Mouse (Mus musculus): Measurements from ENCODE around the gene Slc8a1. TPM values are rescaled to one million over a fixed set of nuclear protein-coding genes. Genes with fewer than 3 reads are reported as not detected.

The Slc8a1 gene
- polyA plus RNA-seq, 1 experiment from 2014 or later = 8.1 TPM

DNA sequence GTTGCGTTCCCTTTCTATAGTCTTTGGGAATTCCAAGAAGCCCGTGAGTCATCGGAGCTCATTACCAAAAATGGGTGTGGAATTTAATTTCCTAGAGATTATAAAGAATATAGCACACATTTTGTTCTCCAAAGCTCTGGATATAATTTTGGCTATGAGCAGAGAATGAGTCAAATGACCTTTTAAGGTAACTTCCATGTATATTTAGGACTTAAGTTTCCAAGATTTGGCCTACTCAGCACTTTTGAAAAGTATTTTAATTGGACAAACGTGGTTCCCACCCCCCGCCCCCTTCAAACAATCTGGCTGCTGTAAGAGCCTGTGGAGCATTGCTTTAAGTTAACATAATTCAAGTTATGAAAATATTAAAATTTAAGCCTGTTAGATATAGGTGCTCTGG is 151.4 kb downstream of the Slc8a1 start:
- H3K9ac ChIP-seq = no peak overlapping the region
- H3K4me3 ChIP-seq (ENCODE audit: low read depth, low read length) = no peak overlapping the region
- H3K4me2 ChIP-seq = no peak overlapping the region
- H3K36me3 ChIP-seq (ENCODE audit: insufficient read depth) = no peaks in the 10 kb centered on the region
- ATAC-seq (ENCODE audit: insufficient read depth) = no peak
- no peak for DNase-seq
- no peak overlapping the region for H3K27ac ChIP-seq (ENCODE audit: low read depth)
- no peak for TF ChIP-seq CTCF (IDR thresholded peaks at IDR 0.05; ENCODE audit: low read depth)
- H3K4me1 ChIP-seq (ENCODE audit: insufficient read depth) = no peaks in the 10 kb centered on the region
- no peaks in the 10 kb centered on the region for H3K27me3 ChIP-seq (ENCODE audit: insufficient read depth, low read length)
- 84% methylated on average over 5 of the region's 5 CpGs for WGBS
- no peaks in the 10 kb centered on the region for H3K9me3 ChIP-seq (ENCODE audit: low read depth, low read length)

DNA sequence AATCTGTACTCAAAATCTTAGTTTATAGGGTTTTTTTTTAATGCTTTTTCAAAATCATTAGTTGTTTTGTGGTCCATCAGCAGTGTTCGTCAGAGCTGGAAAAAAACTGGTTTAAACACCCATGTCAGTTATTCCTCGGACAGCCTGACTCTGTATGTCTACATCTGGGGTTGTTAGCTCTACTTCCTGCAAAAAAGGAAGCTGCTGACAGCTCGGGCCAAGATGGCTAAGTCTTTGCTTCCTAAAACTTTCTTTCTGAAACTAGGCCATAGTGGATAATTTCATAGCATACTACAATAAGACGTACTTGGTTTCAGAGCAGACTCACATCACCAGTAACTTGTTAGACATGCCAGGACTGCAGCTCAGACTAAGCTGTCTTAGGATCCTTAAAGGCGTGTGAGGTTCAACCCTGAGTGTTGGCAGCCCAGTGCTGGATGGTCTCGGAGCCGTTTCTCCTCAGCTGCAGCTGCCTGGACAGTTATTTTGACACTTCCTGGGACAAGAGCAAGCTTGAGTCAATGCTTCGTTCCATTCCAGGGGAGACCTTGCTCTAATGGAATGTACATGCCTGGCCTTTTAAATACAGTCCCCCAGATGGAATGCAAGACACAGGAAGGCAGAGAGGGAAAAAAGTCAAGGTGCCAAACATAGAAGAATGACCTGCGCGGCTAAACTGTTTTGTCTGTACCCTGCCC is 158.3 kb downstream of the Slc8a1 start:
- Histone ChIP-seq H3K36me3 (ENCODE audit: insufficient read depth) (no peaks in the 10 kb centered on the region), H3K4me2 (no peak overlapping the region), H3K4me1 (ENCODE audit: insufficient read depth) (peaks cover 5% of the 10 kb centered on the region; the same call in 1 of the 2 replicates), H3K27me3 (ENCODE audit: insufficient read depth, low read length) (no peaks in the 10 kb centered on the region), H3K4me3 (ENCODE audit: low read depth, low read length) (no peak overlapping the region), H3K9me3 (ENCODE audit: low read depth, low read length) (no peaks in the 10 kb centered on the region), H3K27ac (ENCODE audit: low read depth) (peak overlapping the region; percentile 58), H3K9ac (no peak overlapping the region)
- peak; percentile 63 for DNase-seq
- peak; percentile 63; the same call in 1 of the 2 replicates for ATAC-seq (ENCODE audit: insufficient read depth)
- 31% methylated on average over 10 of the region's 10 CpGs for WGBS
- no peak for TF ChIP-seq CTCF (IDR thresholded peaks at IDR 0.05; ENCODE audit: low read depth)

DNA sequence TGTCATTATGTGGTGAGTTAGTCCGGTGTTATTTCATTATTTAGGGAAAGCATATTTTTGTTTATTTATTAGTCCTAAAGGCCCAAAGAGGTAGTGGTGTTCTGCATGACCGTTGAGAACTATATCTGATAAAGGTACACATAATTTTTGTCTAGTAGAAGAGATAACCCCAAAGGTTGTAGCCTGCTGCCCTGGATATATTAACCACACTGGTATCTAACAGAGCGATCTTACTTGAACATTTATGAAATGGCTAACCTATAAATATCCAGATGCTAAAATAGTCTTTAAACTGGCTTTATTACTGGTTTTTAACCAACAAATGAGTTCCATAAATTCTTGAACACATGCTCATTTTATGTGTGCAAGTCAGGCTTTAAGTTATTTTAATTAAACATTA is 161.3 kb downstream of the Slc8a1 start:
- Histone ChIP-seq H3K27ac (ENCODE audit: low read depth) (no peak overlapping the region), H3K4me2 (no peak overlapping the region), H3K4me3 (ENCODE audit: low read depth, low read length) (no peak overlapping the region), H3K36me3 (ENCODE audit: insufficient read depth) (no peaks in the 10 kb centered on the region), H3K27me3 (ENCODE audit: insufficient read depth, low read length) (no peaks in the 10 kb centered on the region), H3K9ac (no peak overlapping the region), H3K9me3 (ENCODE audit: low read depth, low read length) (no peaks in the 10 kb centered on the region), H3K4me1 (ENCODE audit: insufficient read depth) (peaks cover 5% of the 10 kb centered on the region; the same call in 1 of the 2 replicates)
- TF ChIP-seq CTCF (IDR thresholded peaks at IDR 0.05; ENCODE audit: low read depth) = no peak
- DNase-seq (no peak), ATAC-seq (ENCODE audit: insufficient read depth) (no peak)
- 87% methylated on average over 3 of the region's 3 CpGs for WGBS

DNA sequence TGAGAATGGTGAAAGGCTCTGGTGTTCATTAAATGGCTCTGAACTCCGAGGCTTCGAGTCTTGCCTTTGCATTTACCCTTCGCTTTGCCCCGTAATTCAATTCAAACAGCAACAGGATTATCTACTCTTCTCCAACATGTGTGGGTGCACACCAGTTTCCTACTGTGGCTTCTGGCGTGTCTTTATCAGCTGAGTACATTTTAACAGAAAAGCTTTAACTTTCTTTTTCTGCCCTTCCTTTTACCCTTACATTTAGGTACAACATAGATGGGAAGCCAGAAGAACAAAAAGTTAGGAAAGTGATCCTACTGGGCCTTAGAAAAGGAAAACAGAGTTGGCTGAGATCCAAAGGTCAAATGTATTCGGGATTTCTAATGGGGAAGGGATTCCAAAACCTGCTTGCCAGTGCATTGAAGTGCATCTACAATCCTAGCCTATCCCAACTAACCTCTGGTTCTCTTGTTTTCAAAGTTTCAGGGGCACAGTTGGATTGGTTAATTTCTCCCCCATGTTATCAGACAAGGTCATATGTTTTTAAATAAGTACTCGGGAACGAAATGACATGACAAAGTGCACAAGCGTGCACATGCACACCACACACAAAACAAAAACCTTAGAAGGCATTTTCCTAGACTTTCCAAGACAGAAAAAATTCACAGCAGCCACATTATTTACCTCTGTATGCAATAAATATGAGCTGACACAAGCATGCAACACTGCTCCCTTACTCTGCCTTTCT is 172.4 kb downstream of the Slc8a1 start:
- Histone ChIP-seq H3K36me3 (ENCODE audit: insufficient read depth) (no peaks in the 10 kb centered on the region), H3K27ac (ENCODE audit: low read depth) (no peak overlapping the region), H3K4me2 (no peak overlapping the region), H3K9me3 (ENCODE audit: low read depth, low read length) (no peaks in the 10 kb centered on the region), H3K27me3 (ENCODE audit: insufficient read depth, low read length) (no peaks in the 10 kb centered on the region), H3K4me3 (ENCODE audit: low read depth, low read length) (no peak overlapping the region), H3K9ac (no peak overlapping the region), H3K4me1 (ENCODE audit: insufficient read depth) (no peaks in the 10 kb centered on the region)
- peak; percentile 19 for DNase-seq
- no peak for TF ChIP-seq CTCF (IDR thresholded peaks at IDR 0.05; ENCODE audit: low read depth)
- 78% methylated on average over 9 of the region's 9 CpGs for WGBS
- ATAC-seq (ENCODE audit: insufficient read depth) = no peak

DNA sequence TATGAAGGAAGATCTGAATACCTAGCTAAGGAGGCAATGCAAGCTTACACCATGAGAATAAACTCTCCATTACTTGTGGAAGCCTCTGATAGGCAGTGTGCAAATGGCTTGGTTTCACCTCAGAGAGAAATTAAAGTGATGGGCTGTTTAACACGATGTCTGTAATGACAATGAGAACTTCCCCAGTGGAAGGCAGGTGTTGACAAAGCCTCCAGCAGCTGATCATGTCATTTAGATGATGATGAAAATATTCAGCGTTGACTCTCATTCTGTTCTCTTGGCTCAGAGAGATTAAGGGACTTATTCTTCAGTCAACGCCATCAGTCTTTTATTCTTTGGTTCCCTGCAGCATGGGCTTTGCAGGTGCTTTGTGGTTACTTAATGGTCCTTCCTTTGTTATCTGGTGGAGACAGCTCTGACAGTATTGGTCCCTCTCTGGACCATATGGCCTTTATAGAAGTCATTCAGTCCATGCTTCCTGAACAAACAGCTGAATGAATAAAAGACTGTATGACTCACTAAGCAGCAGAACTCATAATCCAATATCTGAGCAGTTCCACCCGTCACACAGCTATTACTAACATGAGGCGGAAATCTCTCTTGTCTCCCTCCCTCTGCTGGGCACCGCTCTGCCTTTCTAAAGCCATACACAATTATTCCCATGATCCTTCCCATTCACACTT is 184.0 kb downstream of the Slc8a1 start:
- Histone ChIP-seq H3K36me3 (ENCODE audit: insufficient read depth) (no peaks in the 10 kb centered on the region), H3K4me3 (ENCODE audit: low read depth, low read length) (no peak overlapping the region), H3K9ac (no peak overlapping the region), H3K27ac (ENCODE audit: low read depth) (no peak overlapping the region), H3K9me3 (ENCODE audit: low read depth, low read length) (no peaks in the 10 kb centered on the region), H3K4me2 (no peak overlapping the region), H3K27me3 (ENCODE audit: insufficient read depth, low read length) (no peaks in the 10 kb centered on the region), H3K4me1 (ENCODE audit: insufficient read depth) (peaks cover 7% of the 10 kb centered on the region; the same call in 1 of the 2 replicates)
- DNase-seq (no peak), ATAC-seq (ENCODE audit: insufficient read depth) (no peak)
- WGBS = 77% methylated on average over 6 of the region's 6 CpGs
- no peak for TF ChIP-seq CTCF (IDR thresholded peaks at IDR 0.05; ENCODE audit: low read depth)

DNA sequence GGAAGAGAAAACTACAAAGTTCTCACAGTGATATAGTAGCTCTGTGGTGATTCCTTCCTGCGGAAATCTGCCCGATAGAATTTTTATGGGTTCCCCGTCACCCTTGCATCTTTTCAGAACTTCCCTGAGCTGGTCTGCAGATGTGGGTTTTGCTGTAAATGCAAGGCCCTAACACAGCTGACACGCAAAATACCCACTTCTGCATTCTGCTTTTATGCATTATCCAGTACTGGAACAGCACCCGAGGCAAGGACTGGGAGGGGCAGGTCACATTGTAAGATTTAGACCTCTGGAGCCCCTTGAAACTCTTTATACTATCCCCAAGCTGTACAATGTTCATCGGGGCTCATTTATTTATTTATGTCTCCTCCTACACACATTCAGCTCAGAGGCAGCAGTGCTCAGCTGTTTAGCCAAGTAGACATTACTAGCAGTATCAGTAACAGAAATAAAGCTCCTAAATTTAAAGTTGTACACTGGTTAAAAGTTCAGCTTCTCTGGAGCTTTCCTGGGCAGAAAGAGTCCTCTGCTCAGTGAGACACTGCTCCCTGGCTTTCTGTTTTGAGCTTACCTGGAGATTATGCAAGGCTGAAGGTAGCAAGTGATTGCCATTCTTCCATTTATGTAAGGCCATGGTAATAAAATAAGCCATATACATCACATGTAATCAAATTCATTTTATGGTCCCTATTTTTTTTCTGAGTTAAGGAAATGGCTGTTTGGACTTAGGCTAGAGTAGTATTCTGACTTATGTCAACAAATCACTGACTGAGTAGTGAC is 186.1 kb downstream of the Slc8a1 start:
- H3K4me3 ChIP-seq (ENCODE audit: low read depth, low read length) = no peak overlapping the region
- TF ChIP-seq CTCF (IDR thresholded peaks at IDR 0.05; ENCODE audit: low read depth) = no peak
- H3K27ac ChIP-seq (ENCODE audit: low read depth) = no peak overlapping the region
- peaks cover 11% of the 10 kb centered on the region for H3K4me1 ChIP-seq (ENCODE audit: insufficient read depth)
- H3K9ac ChIP-seq = no peak overlapping the region
- no peaks in the 10 kb centered on the region for H3K36me3 ChIP-seq (ENCODE audit: insufficient read depth)
- ATAC-seq (ENCODE audit: insufficient read depth) (no peak), DNase-seq (peak; percentile 28)
- no peak overlapping the region for H3K4me2 ChIP-seq
- WGBS = 63% methylated on average over 6 of the region's 6 CpGs
- H3K9me3 ChIP-seq (ENCODE audit: low read depth, low read length) = no peaks in the 10 kb centered on the region
- no peaks in the 10 kb centered on the region for H3K27me3 ChIP-seq (ENCODE audit: insufficient read depth, low read length)

Data from lung, embryonic 14.5 days (tissue).